Mouse (Mus musculus): ENCODE results near the gene Dbn1.

DNA sequence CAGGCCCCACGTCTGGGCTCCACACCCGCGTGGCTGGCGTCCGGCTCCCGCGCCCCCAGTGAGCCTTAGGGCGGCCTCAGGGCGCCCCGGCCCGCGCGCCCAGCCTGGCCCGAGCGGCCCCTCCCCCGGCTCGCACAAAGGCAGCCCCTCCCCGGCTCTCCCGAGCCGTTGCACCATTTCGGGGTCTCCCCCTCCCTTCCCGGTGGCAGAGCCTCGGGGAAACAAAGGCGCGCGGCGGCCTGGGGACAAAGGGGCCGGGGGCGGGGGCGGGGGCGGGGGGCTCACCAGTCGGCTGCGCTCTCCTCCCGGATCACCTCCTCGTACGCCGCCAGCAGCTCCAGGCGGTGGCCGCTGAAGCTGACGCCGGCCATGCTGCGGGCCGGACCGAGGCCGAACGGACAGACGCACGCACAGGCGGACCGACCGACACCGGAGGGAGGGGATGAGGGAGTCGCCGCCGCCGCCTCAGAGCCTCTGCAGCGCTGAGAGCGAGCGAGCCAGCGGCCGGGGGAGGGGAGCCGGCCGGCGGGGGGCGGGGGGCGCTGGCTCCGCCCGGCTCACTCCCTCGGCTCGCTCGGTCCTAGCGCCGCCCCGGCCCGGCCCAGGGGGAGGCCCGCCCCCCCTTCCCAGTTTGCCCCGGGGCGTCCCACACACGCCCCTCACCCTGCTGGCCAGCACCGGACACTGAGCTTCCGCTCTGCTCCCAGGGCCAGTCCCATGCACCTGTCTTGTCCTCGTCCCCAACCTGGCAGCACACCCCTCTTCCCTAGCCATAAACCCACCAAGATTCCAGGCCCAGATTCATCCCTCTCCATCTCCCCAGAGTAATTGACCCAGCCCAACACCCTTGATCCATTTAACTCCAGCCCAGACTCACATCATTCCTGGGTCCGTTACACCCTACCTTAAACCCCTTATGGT is at the start of gene Dbn1:
- TF ChIP-seq CTCF (IDR thresholded peaks at IDR 0.05; ENCODE audit: extremely low read depth, insufficient read length, insufficient replicate concordance, low read depth, low read length) (no peak), POLR2A (IDR thresholded peaks at IDR 0.05; ENCODE audit: low read depth, low read length) (no peak)

All from small intestine, adult 2 months (tissue).